Mouse (Mus musculus): Measurements from ENCODE around the gene Sh3bgrl2. TPM values are rescaled to one million over a fixed set of nuclear protein-coding genes. Genes with fewer than 3 reads are reported as not detected.

Gene Sh3bgrl2
- polyA plus RNA-seq, 1 experiment = 5.8 TPM

- H3K27ac ChIP-seq (ENCODE audit: control insufficient read depth, insufficient read depth, low read depth, low read length) = no peak overlapping the region
- no peaks in the 10 kb centered on the region for H3K27me3 ChIP-seq (ENCODE audit: control insufficient read depth, insufficient read depth, low read length)
- no peak for TF ChIP-seq CTCF (IDR thresholded peaks at IDR 0.05; ENCODE audit: control insufficient read depth, insufficient read depth, insufficient replicate concordance, low read depth, low read length)
- no peak for TF ChIP-seq POLR2A (IDR thresholded peaks at IDR 0.05; ENCODE audit: control insufficient read depth, low read depth, low read length)
- H3K4me3 ChIP-seq (ENCODE audit: control insufficient read depth, low read depth, low read length) = no peak overlapping the region
- H3K4me1 ChIP-seq (ENCODE audit: control insufficient read depth, insufficient read depth, low read length) = peaks cover 6% of the 10 kb centered on the region
- no peaks in the 10 kb centered on the region for H3K36me3 ChIP-seq (ENCODE audit: control insufficient read depth, insufficient read depth, low read length)
Measured at GRCm38 (mm10) chr9:83549866-83550265, 1.7 kb downstream of the Sh3bgrl2 start.

GRCm38 (mm10) chr9:83551116-83551515 is 3.0 kb downstream of the Sh3bgrl2 start:
- H3K27ac ChIP-seq (ENCODE audit: control insufficient read depth, insufficient read depth, low read depth, low read length) = no peak overlapping the region
- H3K27me3 ChIP-seq (ENCODE audit: control insufficient read depth, insufficient read depth, low read length) = no peaks in the 10 kb centered on the region
- H3K36me3 ChIP-seq (ENCODE audit: control insufficient read depth, insufficient read depth, low read length) = no peaks in the 10 kb centered on the region
- H3K4me1 ChIP-seq (ENCODE audit: control insufficient read depth, insufficient read depth, low read length) = peaks cover 6% of the 10 kb centered on the region
- H3K4me3 ChIP-seq (ENCODE audit: control insufficient read depth, low read depth, low read length) = no peak overlapping the region
- no peak for TF ChIP-seq CTCF (IDR thresholded peaks at IDR 0.05; ENCODE audit: control insufficient read depth, insufficient read depth, insufficient replicate concordance, low read depth, low read length)
- TF ChIP-seq POLR2A (IDR thresholded peaks at IDR 0.05; ENCODE audit: control insufficient read depth, low read depth, low read length) = no peak

GRCm38 (mm10) chr9:83551632-83552031 is 3.5 kb downstream of the Sh3bgrl2 start:
- Histone ChIP-seq H3K4me1 (ENCODE audit: control insufficient read depth, insufficient read depth, low read length) (peaks cover 6% of the 10 kb centered on the region), H3K27ac (ENCODE audit: control insufficient read depth, insufficient read depth, low read depth, low read length) (no peak overlapping the region), H3K27me3 (ENCODE audit: control insufficient read depth, insufficient read depth, low read length) (no peaks in the 10 kb centered on the region), H3K4me3 (ENCODE audit: control insufficient read depth, low read depth, low read length) (no peak overlapping the region), H3K36me3 (ENCODE audit: control insufficient read depth, insufficient read depth, low read length) (no peaks in the 10 kb centered on the region)
- TF ChIP-seq CTCF (IDR thresholded peaks at IDR 0.05; ENCODE audit: control insufficient read depth, insufficient read depth, insufficient replicate concordance, low read depth, low read length) = no peak
- no peak for TF ChIP-seq POLR2A (IDR thresholded peaks at IDR 0.05; ENCODE audit: control insufficient read depth, low read depth, low read length)

- H3K4me3 ChIP-seq (ENCODE audit: control insufficient read depth, low read depth, low read length) = no peak overlapping the region
- TF ChIP-seq CTCF (IDR thresholded peaks at IDR 0.05; ENCODE audit: control insufficient read depth, insufficient read depth, insufficient replicate concordance, low read depth, low read length) (no peak), POLR2A (IDR thresholded peaks at IDR 0.05; ENCODE audit: control insufficient read depth, low read depth, low read length) (no peak)
- H3K27me3 ChIP-seq (ENCODE audit: control insufficient read depth, insufficient read depth, low read length) = no peaks in the 10 kb centered on the region
- H3K27ac ChIP-seq (ENCODE audit: control insufficient read depth, insufficient read depth, low read depth, low read length) = no peak overlapping the region
- H3K36me3 ChIP-seq (ENCODE audit: control insufficient read depth, insufficient read depth, low read length) = no peaks in the 10 kb centered on the region
- H3K4me1 ChIP-seq (ENCODE audit: control insufficient read depth, insufficient read depth, low read length) = no peaks in the 10 kb centered on the region
Measured at GRCm38 (mm10) chr9:83555580-83555979, 7.5 kb downstream of the Sh3bgrl2 start.

- H3K4me1 ChIP-seq (ENCODE audit: control insufficient read depth, insufficient read depth, low read length) = no peaks in the 10 kb centered on the region
- TF ChIP-seq CTCF (IDR thresholded peaks at IDR 0.05; ENCODE audit: control insufficient read depth, insufficient read depth, insufficient replicate concordance, low read depth, low read length) (no peak), POLR2A (IDR thresholded peaks at IDR 0.05; ENCODE audit: control insufficient read depth, low read depth, low read length) (no peak)
- H3K27ac ChIP-seq (ENCODE audit: control insufficient read depth, insufficient read depth, low read depth, low read length) = no peak overlapping the region
- H3K36me3 ChIP-seq (ENCODE audit: control insufficient read depth, insufficient read depth, low read length) = no peaks in the 10 kb centered on the region
- H3K4me3 ChIP-seq (ENCODE audit: control insufficient read depth, low read depth, low read length) = no peak overlapping the region
- no peaks in the 10 kb centered on the region for H3K27me3 ChIP-seq (ENCODE audit: control insufficient read depth, insufficient read depth, low read length)
Measured at GRCm38 (mm10) chr9:83556236-83556635, 8.1 kb downstream of the Sh3bgrl2 start.

GRCm38 (mm10) chr9:83556780-83557771 is 8.9 kb downstream of the Sh3bgrl2 start:
- H3K4me3 ChIP-seq (ENCODE audit: control insufficient read depth, low read depth, low read length) = no peak overlapping the region
- no peak overlapping the region for H3K27ac ChIP-seq (ENCODE audit: control insufficient read depth, insufficient read depth, low read depth, low read length)
- TF ChIP-seq CTCF (IDR thresholded peaks at IDR 0.05; ENCODE audit: control insufficient read depth, insufficient read depth, insufficient replicate concordance, low read depth, low read length) (no peak), POLR2A (IDR thresholded peaks at IDR 0.05; ENCODE audit: control insufficient read depth, low read depth, low read length) (no peak)
- no peaks in the 10 kb centered on the region for H3K36me3 ChIP-seq (ENCODE audit: control insufficient read depth, insufficient read depth, low read length)
- no peaks in the 10 kb centered on the region for H3K4me1 ChIP-seq (ENCODE audit: control insufficient read depth, insufficient read depth, low read length)
- H3K27me3 ChIP-seq (ENCODE audit: control insufficient read depth, insufficient read depth, low read length) = no peaks in the 10 kb centered on the region

- Histone ChIP-seq H3K4me3 (ENCODE audit: control insufficient read depth, low read depth, low read length) (no peak overlapping the region), H3K27me3 (ENCODE audit: control insufficient read depth, insufficient read depth, low read length) (no peaks in the 10 kb centered on the region), H3K27ac (ENCODE audit: control insufficient read depth, insufficient read depth, low read depth, low read length) (no peak overlapping the region), H3K4me1 (ENCODE audit: control insufficient read depth, insufficient read depth, low read length) (no peaks in the 10 kb centered on the region; the same call in 1 of the 2 replicates), H3K36me3 (ENCODE audit: control insufficient read depth, insufficient read depth, low read length) (no peaks in the 10 kb centered on the region)
- no peak for TF ChIP-seq POLR2A (IDR thresholded peaks at IDR 0.05; ENCODE audit: control insufficient read depth, low read depth, low read length)
- TF ChIP-seq CTCF (IDR thresholded peaks at IDR 0.05; ENCODE audit: control insufficient read depth, insufficient read depth, insufficient replicate concordance, low read depth, low read length) = no peak
Measured at GRCm38 (mm10) chr9:83560670-83561069, 12.5 kb downstream of the Sh3bgrl2 start.

Measured in testis, adult 2 months (tissue).